Mouse (Mus musculus) c-Kit-negative CD71-positive TER-119-positive erythroid progenitor cells, embryonic 14.5 days (primary cell): Measurements from ENCODE around the gene Cypt4.
"Not testable (repeated sequence)": the region's sequence is repeated elsewhere in the genome, so short reads cannot be mapped to it uniquely, and the experiment has no call there.

Experiments
- DNase-seq: peaks from one replicate; pipeline ENCODE4 v3.0.0-alpha.2; 2013; ENCODE audit warnings: low read depth, low spot score

Gene Cypt4

GRCm38 (mm10) chr9:24624896-24625295, at the start of gene Cypt4:
Gene Cypt4 (plus strand): TSS chr9:24625196.
- DNase-seq = no peak

GRCm38 (mm10) chr9:24637341-24637740, 12.3 kb downstream of the Cypt4 start:
- not testable (repeated sequence) for DNase-seq
